Mouse (Mus musculus) mature B cell (primary cell): ENCODE data around the gene Gm595.

Source experiments
- in situ Hi-C: fragments of 300-500 bp; cut with MboI; formaldehyde crosslinking; loops from 2 replicates; pipeline ENCODE4 v1.14.3; 2019

The Gm595 gene

GRCm38 (mm10) chrX:48877613-48878012 is at the start of gene Gm595:
Gene Gm595, minus strand, starts transcription at chrX:48877713.
- in situ Hi-C loops: loop anchor here (25.0 kb wide), 1 partner anchor 435 kb away; no protein-coding TSS in a partner anchor

- in situ Hi-C loops: no loop called here
These were observed 30.9 kb upstream of the Gm595 start for GRCm38 (mm10) chrX:48908421-48908820.

- in situ Hi-C loops: no loop called here
These were observed 26.2 kb upstream of the Gm595 start for GRCm38 (mm10) chrX:48903744-48904143.

DNA sequence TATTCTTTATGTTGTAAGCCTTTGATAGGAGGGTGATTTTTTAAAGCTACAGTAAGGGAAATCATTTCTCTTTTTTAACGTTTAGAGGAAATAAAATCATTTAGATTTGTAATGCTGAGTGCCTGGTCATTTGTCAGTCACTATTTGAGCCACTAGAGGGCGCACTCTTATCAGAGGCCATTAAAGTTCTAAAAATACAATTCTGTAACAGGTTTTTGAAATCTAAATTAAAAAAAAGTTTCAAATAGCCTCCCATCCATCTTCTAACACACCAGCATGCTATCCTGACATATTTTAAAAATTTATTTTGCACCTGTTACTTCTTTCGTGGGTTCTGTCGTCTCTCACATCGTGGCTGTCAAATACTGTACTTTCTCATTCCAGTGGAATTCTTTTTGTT is 22.0 kb upstream of the Gm595 start:
- in situ Hi-C loops: loop anchor here (25.0 kb wide), 1 partner anchor 413 kb away; no protein-coding TSS in a partner anchor

DNA sequence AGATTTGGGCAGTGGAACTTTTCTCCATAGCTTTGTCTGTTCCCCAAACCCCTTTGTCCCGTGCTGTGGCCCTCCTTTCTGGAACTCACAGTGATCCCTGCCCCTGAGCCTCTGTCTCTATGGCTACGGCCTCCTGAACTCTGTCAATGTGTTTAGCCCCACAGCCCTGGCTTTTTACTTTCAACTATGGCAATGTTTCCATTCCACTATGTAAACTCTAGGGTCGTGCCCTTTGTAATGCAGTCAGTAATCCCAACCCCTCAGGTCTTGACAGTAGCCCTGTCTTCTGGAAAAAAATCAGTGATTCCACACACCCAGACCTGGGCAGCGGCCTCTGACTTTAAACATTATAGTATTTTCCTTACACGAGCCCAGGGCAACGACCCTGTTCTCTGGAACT is 19.3 kb upstream of the Gm595 start:
- in situ Hi-C loops: loop anchor here (25.0 kb wide), 1 partner anchor 415 kb away; no protein-coding TSS in a partner anchor

DNA sequence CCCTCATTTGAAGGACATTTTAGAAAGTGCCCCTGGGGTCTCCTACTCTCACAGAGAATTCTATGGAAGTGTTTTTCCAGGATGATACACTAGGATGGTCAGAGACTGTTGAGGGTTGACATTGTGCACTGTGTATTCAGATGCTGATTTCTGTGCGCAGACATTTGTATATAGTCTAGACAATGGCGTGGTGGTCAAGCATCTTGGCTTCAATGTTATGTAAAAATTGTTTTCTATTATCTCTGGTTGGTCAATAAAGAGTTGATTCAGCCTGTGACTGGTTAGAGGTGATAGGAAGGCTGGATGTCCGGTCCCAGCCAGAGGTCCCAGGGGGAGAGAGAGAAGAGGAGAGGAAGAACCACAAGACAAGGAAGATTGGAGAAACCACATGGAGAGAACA is 16.4 kb upstream of the Gm595 start:
- in situ Hi-C loops: loop anchor here (25.0 kb wide), 1 partner anchor 418 kb away; no protein-coding TSS in a partner anchor

DNA sequence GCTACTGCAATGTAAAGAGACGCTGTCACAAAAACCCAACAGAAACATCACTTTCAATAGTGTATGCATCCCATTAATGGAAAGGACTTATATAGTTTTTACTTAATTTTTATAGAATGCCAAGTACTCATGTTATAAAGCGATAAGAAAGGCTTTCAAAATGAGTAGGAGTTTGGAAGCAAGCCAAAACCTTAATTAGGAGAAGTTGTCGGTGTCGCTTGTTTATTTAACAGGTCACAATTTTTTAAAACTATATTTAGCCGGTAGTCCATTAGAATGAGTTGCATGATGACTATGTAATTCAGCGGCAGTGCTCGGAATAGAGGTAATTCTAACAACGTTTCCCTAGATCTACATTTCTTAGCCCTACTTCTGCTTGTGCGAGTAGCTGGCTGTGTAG is 12.7 kb upstream of the Gm595 start:
- in situ Hi-C loops: loop anchor here (25.0 kb wide), 1 partner anchor 422 kb away; no protein-coding TSS in a partner anchor

DNA sequence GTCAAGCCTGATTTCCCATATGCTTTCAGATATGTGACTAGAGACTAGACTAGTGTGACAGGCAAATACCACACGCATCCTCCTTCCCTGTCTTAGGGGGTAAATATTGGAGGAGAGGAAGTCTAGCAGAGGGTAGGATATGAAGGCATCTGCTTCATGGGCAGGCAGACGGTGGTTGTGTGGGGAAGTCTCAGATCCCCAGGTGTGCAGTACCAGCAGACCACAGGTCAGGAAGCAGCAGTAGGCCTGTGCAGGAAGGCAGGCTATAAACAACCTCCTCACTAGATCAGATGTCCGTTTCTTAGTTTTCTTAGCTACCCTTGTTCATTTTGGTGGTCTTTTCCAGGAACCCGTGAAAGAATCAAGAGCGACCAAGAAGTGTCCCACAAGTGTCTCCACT is 7.1 kb upstream of the Gm595 start:
- in situ Hi-C loops: loop anchor here (25.0 kb wide), 1 partner anchor 428 kb away; no protein-coding TSS in a partner anchor
